Mouse (Mus musculus) forebrain, embryonic 13.5 days (tissue): ENCODE measurements around the gene Fbxo21. TPM values are rescaled to one million over a fixed set of nuclear protein-coding genes. Genes with fewer than 3 reads are reported as not detected.

Source experiments
- ATAC-seq: fragments of 200-750 bp; cut with Nextera tagmentation; 2 replicates; pipeline ENCODE4 v1.8.0; 2017
- H3K27ac ChIP-seq: fragments of 300-500 bp; sonication (generic); 2 replicates; pipeline ENCODE4 v1.5.1; 2015; ENCODE audit warnings: inconsistent platforms, mild to moderate bottlenecking, moderate library complexity
- H3K27me3 ChIP-seq: fragments of 300-500 bp; sonication (generic); 2 replicates; pipeline ENCODE4 v1.6.1; 2015; ENCODE audit warnings: mild to moderate bottlenecking, inconsistent platforms
- H3K36me3 ChIP-seq: fragments of 300-500 bp; sonication (generic); 2 replicates; pipeline ENCODE4 v1.6.1; 2015; ENCODE audit warnings: mild to moderate bottlenecking, inconsistent platforms; ENCODE audit not compliant: poor library complexity, severe bottlenecking
- H3K4me1 ChIP-seq: fragments of 300-500 bp; sonication (generic); 2 replicates; pipeline ENCODE4 v1.6.1; 2015; ENCODE audit warnings: inconsistent platforms
- H3K4me2 ChIP-seq: fragments of 300-500 bp; sonication (generic); 2 replicates; pipeline ENCODE4 v1.6.1; 2015; ENCODE audit warnings: inconsistent platforms, mild to moderate bottlenecking, moderate library complexity
- H3K4me3 ChIP-seq: fragments of 300-500 bp; sonication (generic); 2 replicates; pipeline ENCODE4 v1.5.1; 2015; ENCODE audit warnings: mild to moderate bottlenecking, inconsistent platforms
- H3K9ac ChIP-seq: fragments of 300-500 bp; sonication (generic); 2 replicates; pipeline ENCODE4 v1.6.1; 2015; ENCODE audit warnings: mild to moderate bottlenecking, inconsistent platforms
- H3K9me3 ChIP-seq: fragments of 300-500 bp; sonication (generic); replicated peaks from 2 replicates; pipeline ENCODE4 v1.6.1; 2016; ENCODE audit warnings: inconsistent platforms
- WGBS: fragments of 180-500 bp; shearing (Covaris S2); methylation state at CpG from one replicate; pipeline ENCODE4 v1.1.7; 2015; 5-methylcytosine and 5-hydroxymethylcytosine counted together
- polyA plus RNA-seq: library from polyadenylated mRNA; unstranded; fragments of >200 nt; fragmentation: Nextera tagmentation; extraction: Ambion mirVana; gene quantifications from 2 replicates; pipeline ENCODE4 v1.2.1, GENCODE M21; 2015

Gene Fbxo21
- polyA plus RNA-seq, 1 experiment from 2014 or later: 141 TPM

- Histone ChIP-seq H3K36me3 (no peaks in the 10 kb centered on the region), H3K4me2 (no peak overlapping the region), H3K9me3 (peaks cover 4% of the 10 kb centered on the region; the same call in 1 of the 2 replicates), H3K9ac (0 out of 2 replicates have a peak overlapping the region, but pooled peaks have one; percentile 16), H3K4me3 (no peak overlapping the region), H3K27me3 (no peaks in the 10 kb centered on the region), H3K4me1 (peaks cover 7% of the 10 kb centered on the region), H3K27ac (no peak overlapping the region)
- WGBS: 81% methylated on average over 8 of the region's 8 CpGs
- no peak for ATAC-seq
Measured at GRCm38 (mm10) chr5:118051981-118052662, 75.6 kb downstream of the Fbxo21 start.

GRCm38 (mm10) chr5:118053205-118053604 lies 76.7 kb downstream of the Fbxo21 start:
- ATAC-seq: no peak
- Histone ChIP-seq H3K4me2 (no peak overlapping the region), H3K4me3 (no peak overlapping the region), H3K4me1 (peaks cover 18% of the 10 kb centered on the region), H3K36me3 (no peaks in the 10 kb centered on the region), H3K9me3 (peaks cover 4% of the 10 kb centered on the region; the same call in 1 of the 2 replicates), H3K9ac (no peak overlapping the region), H3K27me3 (no peaks in the 10 kb centered on the region), H3K27ac (no peak overlapping the region)
- 93% methylated on average over 2 of the region's 2 CpGs for WGBS

DNA sequence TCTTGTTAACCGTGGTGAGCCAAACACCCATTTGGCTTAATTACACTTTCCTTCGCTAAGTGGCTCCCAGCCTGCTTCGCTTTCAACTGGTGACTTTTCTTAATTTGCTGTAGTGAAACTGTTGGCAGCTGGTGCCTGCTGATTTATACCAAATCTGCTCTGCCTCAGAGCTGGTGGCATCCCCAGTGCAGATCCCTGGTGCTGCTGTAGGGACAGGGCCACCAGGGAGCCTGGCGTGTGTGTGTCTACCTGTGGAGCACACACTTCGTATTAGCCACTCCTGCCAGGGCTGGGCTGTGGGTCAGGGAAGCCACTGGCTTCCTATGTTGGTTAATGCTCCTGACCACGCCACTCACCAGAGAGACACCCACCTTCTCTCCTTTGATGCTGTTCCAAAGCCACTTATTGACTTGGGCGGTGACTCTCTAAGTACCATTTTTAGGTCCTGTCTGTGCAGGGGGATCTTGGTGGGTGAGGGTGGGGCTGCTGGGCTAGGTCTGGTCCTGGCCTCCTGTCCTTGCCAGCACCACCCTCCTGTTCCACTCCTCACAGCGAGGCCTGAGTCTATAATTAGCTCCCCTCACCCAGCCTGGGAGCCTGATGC lies 81.1 kb downstream of the Fbxo21 start:
- Histone ChIP-seq H3K27me3 (no peaks in the 10 kb centered on the region), H3K27ac (peak overlapping the region; percentile 32; the same call in 1 of the 2 replicates), H3K4me2 (no peak overlapping the region), H3K36me3 (peaks cover 7% of the 10 kb centered on the region; the same call in 1 of the 2 replicates), H3K4me1 (peaks cover 19% of the 10 kb centered on the region), H3K9me3 (peaks cover 4% of the 10 kb centered on the region; the same call in 1 of the 2 replicates), H3K4me3 (no peak overlapping the region), H3K9ac (0 out of 2 replicates have a peak overlapping the region, but pooled peaks have one; percentile 26)
- ATAC-seq: peak; percentile 61
- 39% methylated on average over 8 of the region's 8 CpGs for WGBS

- H3K9me3 ChIP-seq: no peaks in the 10 kb centered on the region
- peaks cover 7% of the 10 kb centered on the region; the same call in 1 of the 2 replicates for H3K36me3 ChIP-seq
- no peak overlapping the region for H3K4me2 ChIP-seq
- H3K27me3 ChIP-seq: no peaks in the 10 kb centered on the region
- ATAC-seq: no peak
- no peak overlapping the region for H3K4me3 ChIP-seq
- 92% methylated on average over 10 of the region's 10 CpGs for WGBS
- no peak overlapping the region for H3K27ac ChIP-seq
- H3K9ac ChIP-seq: no peak overlapping the region
- peaks cover 28% of the 10 kb centered on the region for H3K4me1 ChIP-seq
Measured at GRCm38 (mm10) chr5:118058858-118059257, 82.3 kb downstream of the Fbxo21 start.

- H3K27me3 ChIP-seq: no peaks in the 10 kb centered on the region
- H3K4me3 ChIP-seq: no peak overlapping the region
- peaks cover 36% of the 10 kb centered on the region for H3K4me1 ChIP-seq
- no peaks in the 10 kb centered on the region for H3K9me3 ChIP-seq
- WGBS: 83% methylated on average over 9 of the region's 9 CpGs
- no peak for ATAC-seq
- no peak overlapping the region for H3K27ac ChIP-seq
- no peak overlapping the region for H3K4me2 ChIP-seq
- H3K9ac ChIP-seq: no peak overlapping the region
- peaks cover 7% of the 10 kb centered on the region; the same call in 1 of the 2 replicates for H3K36me3 ChIP-seq
Measured at GRCm38 (mm10) chr5:118059646-118060045, 83.1 kb downstream of the Fbxo21 start.

Other genes with a start within 250 kb of the Fbxo21 start
- gene Nos1, start 195.7 kb upstream of the Fbxo21 start, polyA plus RNA-seq: 1.7 TPM in 2 replicates
- 4.5 and 5.2 TPM in 2 replicates for gene Tesc, start 51.0 kb downstream of the Fbxo21 start, polyA plus RNA-seq
- gene Fbxw8, start 178.7 kb downstream of the Fbxo21 start, polyA plus RNA-seq: 23.5 and 24.6 TPM in 2 replicates
- gene Hrk, start 187.9 kb downstream of the Fbxo21 start, polyA plus RNA-seq: 0.62 and 0.91 TPM in 2 replicates